Mouse (Mus musculus) activated CD4-positive, CD25-positive, alpha-beta regulatory T cell, adult 4 months (primary cell): ENCODE results near the gene Ctss. TPM values are rescaled to one million over a fixed set of nuclear protein-coding genes. Genes with fewer than 3 reads are reported as not detected.

ENCODE experiments used
- ATAC-seq: one replicate; pipeline ENCODE4 v1.8.0; 2017
- polyA plus RNA-seq, 2 experiments: library from polyadenylated mRNA; unstranded; fragments of 100-300 nt; shearing (Covaris generic); gene quantifications; one replicate each; pipeline ENCODE4 v1.2.1; 2017

The Ctss gene
- 100 to 1,000 TPM; 365 to 472 TPM for polyA plus RNA-seq

DNA sequence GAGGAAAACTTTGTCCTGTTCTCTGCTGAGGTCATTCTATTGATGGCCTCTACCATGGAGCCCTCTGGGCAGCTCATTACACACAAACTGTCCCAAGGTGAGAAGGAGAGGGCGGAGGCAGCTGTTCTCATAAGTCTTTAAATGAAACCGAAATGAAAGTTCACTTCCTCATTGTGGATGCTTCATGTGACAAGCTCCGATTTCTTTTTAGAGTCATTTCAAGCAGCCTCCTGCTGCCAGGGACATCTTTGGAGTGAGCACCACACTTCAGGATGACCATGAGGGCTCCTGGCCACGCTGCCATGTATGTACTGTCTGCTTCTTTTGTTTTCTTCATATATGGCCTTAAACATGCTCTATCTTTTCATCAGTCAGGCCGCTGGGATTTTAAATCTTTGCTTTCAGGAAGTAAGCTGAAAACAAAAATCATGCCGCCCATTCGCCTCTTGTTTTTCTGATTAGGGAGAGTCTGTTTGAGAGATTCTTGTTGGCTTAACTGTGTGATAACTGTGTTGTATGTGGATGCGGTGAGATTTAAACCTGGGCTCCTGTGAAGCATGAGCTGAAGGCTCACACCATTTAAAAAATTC, at the start of gene Ctss:
TSS of gene Ctss (plus strand) at position 165 of the 590 bp plus-strand sequence.
- ATAC-seq = peak; percentile 42

DNA sequence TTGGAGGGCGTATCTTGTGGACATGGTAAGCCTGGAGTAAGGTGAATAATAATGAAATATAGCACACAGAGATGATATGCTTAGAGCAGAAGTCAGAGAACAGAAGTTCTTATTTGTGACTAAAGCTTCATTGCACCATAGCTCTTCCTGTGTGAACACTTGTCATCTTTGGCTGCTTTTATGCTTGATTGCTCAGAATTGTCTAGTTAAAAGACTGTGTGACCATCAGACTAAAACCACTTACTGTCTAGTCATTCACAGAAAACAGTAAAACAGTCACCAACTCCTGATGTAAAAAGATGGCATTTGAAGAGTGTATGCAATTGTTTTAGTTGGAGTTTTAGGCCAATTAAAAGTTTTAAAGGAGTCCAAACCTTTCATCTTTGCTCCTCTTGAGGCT, 47.6 kb upstream of the Ctss start:
- no peak for ATAC-seq

DNA sequence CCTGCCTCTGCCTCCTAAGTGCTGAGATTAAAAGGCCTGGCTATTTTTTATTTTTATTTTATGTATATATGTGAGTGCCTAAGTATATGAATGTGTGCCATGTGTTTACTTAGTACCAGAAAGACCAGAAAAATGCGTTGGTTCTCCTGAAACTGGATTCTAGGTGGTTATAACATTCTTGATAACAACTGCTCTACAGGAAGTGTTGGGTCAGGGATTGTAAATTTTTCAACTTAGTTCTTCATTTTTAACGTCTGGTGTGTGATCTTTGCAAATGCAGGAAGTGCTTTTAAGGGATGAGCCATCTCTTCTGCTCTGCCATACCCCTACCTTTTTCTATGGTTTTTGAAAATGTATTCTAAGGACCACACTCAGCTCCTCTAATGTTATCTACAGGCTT, 40.2 kb upstream of the Ctss start:
- no peak for ATAC-seq

DNA sequence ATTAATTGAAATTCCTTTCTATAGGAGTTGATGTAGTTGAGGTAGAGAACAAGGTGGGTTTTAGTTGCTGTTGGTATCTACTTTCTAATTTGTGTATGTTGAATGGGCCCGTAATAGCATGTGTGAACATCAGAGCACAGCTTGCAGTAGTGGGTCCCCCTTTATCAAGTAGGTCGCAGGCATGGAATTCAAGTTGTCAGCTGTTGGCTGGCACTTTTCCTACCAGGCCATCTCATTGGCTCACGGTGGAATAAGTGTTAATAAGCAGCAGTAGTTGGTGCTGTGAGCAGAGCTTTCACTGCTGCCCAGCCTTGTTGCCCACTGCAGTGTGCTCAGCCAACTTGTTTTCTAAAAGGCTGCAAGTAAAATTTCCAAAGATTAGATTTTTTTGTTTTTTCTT, 37.9 kb upstream of the Ctss start:
- ATAC-seq = no peak

DNA sequence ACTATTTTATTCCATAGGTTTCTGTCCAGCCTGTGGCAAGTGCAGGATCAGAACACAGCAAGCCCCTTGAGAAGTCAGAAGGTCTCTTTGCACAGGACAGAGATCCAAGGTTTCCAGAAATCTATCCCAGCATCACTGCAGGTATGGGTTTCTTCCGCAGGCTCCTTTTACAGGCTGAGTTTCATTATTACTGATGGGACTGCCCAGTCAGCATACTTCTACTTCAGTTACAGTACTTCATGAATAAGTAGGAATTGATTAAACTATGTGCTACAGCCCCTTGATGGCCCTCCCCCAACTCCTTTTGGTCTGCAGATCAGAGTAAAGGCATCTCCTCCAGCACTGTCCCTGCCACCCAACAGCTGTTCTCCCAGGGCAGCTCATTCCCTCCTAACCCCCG, 36.3 kb upstream of the Ctss start:
- no peak for ATAC-seq

DNA sequence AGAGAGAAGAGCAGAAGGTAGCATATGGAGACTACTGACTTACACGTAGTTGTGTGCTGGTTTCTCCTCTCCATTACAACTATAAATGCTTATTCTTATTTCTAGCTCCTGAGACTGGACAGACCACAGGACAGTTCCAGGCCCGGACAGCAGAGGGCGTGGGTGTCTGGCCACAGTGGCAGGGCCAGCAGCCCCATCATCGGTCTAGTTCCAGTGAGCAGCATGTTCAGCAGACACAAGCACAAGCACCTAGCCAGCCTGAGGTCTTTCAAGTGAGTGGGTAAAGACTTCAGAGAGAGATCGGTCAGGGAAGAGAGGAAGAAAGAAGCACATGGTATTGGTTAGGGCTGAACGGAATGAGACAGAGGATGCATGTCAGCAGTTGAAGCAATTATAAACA, 32.2 kb upstream of the Ctss start:
- no peak for ATAC-seq

DNA sequence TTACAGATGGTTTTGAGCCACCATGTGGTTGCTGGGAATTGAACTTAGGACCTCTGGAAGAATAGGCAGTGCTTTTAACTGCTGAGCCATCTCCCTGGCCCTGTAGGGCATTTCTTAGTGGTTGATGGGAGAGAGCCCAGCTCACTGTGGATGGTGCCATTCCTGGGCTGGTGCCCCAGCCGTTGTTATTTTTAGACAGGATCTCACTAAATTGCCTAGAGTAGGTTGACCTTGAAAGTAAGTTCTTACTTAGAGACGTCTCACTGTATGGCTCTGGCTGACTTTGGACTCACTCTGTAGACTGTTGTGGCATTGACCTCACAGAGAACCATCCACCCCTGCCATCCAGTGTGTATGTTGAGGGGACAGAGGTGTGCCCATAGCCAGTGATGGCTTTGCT, 28.4 kb upstream of the Ctss start:
- ATAC-seq = no peak

DNA sequence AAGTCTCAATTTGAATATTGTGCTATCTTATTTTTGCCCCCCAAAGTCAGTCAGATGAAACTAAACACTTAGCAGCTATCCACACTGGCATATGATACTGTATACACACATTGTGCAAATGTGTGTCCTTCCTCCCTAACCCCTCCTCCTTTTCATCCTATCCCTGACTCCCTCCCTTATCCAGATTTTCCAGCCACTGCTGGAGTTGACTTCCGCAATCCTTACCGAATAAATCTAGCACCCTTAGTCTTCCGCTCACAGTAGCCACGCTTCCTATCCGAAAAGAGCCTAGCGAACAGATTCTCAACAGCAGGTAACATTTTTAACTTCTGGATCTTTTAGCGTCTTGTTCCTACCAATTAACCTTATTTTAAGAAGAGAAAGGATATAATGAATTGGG, 27.6 kb upstream of the Ctss start, which contains the start of gene Ctsk:
TSS of gene Ctsk (plus strand) at position 233 of the 400 bp plus-strand sequence.
- ATAC-seq = no peak

DNA sequence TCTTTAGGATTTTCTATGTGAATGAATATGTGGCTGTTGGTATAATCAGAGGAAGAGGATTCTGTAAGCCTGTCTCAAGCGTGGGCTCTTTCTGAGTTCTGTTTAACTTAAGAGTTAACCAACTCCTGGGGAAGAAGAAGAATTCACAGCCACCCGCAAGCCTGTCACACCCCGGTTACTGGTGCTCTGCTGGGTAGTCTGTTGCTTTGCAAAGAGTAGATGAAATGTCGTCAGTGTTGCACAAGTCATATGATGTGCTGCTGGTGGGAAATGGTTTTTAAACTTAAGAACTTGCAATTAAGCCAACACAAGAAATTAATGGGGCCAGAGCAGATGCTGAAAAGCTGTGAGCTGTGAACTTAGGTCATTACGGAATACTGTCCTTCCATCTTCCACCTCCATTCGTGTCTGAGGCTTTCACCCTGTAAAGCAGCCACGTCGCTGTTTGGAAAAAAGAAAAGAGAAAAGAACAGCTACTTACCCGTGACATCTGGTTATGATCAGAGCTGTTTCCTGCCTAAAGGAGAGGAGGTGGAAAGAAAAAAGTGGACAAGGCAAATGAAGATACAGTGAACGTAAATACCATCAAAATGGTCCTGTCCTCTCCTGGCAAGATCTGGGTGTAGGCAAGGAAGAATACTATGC, 27.0 kb upstream of the Ctss start:
- ATAC-seq = no peak

DNA sequence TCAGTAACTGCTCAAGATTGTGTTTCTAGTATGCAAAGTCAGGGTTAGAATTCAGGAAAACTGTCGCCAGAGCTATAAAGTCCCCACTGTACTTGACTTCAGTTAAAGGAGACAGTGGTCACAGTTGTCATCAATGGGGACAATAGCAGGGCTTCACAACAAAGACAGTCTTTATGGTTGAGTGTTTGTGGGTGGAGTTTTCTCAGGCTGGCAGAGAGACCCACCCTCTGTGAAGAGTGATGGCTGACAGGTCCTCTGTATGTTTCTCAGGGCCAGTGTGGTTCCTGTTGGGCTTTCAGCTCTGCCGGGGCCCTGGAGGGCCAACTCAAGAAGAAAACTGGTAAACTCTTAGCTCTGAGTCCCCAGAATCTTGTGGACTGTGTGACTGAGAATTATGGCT, 24.3 kb upstream of the Ctss start:
- ATAC-seq = no peak

DNA sequence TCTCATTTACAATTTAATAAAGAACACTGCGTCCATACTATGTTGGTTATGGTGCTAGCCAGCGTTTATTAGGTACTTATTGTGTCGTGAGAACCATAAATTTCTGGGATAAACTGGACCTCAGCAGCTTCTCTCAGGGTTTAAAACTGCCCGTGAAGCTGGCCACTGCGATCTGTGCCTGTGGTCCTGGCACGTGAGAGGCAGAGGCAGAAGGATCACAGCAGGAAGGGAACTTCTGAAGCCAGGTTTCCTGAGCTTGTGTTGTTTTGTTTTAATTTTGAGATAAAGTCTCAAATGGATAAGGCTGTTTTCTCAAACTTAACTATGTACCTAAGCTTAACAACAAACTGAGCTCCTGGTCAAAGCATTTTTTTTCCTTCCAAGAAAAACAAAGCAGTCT, 17.2 kb upstream of the Ctss start:
- no peak for ATAC-seq

DNA sequence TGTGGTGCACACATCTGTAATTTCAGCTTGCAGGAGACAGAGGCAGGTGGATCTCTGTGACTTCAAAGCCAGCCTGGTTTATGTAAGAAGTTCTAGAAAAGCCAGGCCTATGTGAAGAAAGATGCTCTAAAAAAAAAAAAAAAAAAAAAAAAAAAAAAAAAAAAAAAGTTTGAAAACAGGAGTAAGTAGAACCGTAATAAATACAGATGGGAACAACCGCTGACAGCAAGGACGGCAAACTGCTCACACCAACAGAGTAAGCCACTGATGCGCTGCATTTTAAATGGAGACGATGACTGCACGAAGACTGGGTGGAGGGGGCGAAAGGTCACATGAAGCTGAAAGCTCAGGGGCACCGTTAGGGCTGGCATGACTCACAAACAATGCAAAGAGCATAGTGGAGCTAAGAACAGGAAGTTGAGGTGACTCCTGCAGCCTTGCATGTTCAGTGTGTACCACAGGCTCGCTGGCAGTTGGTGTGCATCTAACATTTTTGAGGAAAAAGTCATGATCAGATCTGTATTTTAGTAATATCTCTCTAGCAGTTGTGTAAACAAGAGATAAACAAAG, 14.9 kb upstream of the Ctss start:
- ATAC-seq = peak; percentile 99

DNA sequence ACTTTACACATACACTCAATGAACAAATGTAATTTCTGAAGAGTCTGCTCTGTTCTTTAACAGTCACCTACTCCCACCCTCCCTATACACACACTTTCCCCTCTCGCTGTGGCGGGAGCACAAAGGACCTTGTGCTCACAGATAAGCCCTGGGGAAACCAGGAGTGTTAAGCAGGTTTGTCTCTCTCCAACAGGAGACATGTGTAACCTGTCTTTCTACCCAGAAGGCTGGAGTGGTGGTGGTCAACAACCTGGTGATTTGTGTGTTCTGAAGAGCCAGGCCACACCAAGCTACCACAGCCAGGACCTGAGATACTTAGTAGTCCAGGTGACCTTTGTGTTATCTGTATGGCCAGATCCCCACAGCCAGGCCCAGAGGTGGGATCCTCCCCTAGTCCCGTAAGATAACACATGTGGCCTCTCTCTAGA, 10.0 kb upstream of the Ctss start:
- ATAC-seq = no peak

DNA sequence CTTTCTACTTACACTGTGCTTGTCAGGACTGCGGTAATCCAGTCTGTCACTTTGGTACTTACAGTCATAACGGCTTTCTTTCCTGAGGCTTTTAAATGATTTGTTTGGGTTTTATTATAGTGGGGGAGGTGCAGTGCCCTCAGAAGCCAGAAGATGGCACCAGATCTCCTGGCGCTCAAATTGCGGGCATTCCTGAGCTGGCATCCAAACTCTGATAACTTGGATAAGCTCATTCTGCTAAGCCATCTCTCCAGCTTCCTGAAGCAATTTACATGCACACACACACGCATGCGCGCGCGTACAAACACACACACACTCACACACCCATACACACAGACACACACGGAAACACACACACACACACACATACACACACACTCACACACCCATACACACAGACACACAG, 9.1 kb upstream of the Ctss start:
- ATAC-seq = peak; percentile 69

DNA sequence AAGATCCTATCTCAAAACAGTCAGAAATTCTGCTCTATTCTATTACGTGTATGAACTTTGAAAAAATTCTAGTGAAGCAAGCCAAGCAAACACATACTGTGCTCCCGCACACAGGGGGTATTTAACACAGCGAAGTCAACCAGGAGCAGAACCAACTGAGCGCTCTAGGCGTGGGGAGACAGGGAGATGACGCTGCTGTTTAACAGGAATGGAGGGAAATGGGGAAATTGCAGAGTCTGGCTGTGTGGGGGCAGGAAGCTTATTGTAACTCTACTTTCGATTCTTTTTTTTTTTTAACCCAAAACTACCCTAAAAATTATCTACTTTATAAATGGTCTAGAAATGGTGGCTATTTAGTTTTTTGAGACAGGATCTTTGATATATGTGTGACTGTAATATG, 7.7 kb upstream of the Ctss start:
- no peak for ATAC-seq

DNA sequence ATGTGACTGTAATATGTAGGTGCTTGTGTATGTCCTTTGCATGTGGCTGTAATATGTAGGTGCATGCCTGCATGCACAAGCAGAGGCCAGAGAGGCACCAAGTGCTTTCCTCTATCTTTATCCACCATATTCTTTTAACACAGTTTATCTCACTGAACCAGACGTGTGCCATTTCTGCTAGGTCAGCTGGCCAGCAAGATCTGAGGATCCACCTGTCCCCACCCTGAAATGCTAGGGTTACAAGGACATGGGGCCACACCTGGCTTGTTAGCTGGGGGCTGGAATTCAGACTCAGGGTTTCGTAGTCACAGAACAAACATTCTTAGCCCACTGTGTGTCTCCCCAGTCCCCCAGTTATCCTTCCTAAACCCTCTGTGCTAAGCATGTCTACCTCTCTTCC, 7.3 kb upstream of the Ctss start:
- no peak for ATAC-seq

DNA sequence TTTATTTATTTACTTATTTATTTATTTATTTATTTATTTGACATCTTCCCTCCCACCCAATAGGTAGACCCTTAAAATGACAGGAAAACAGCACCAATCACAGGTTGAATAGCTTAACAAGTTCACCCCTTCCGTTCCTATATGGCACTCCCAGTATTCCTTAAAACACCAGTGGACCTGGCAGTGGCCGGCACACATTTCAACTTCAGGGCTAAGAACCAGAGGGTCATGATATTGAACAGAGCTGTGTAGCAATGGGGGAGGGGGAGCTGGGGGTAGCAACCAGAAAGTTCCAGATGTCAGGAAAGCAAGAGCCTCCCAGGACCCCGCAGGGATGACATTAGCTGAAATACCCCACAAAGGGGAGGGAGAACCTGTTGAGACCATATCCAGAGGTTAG, 6.5 kb upstream of the Ctss start:
- ATAC-seq = no peak

DNA sequence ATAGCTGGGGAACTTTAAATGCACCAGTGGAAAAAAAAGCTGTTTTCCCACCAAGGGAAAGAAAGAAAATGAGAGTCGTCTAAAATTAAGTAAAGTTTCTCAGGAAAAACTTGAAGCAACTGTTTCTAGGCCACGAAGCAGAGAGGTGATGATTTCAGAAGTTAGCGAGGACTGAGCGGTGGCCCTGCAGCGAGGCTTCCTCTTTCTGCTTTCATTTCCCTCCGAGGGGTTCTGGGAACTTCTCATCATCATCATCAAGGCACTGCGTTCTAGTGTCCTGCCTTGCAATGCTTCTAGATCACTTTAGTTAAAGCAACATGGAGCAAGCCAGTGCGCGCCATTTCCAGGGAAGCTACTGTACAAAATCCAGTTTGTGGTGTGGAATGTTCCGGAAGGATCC, 5.4 kb upstream of the Ctss start:
- no peak for ATAC-seq

DNA sequence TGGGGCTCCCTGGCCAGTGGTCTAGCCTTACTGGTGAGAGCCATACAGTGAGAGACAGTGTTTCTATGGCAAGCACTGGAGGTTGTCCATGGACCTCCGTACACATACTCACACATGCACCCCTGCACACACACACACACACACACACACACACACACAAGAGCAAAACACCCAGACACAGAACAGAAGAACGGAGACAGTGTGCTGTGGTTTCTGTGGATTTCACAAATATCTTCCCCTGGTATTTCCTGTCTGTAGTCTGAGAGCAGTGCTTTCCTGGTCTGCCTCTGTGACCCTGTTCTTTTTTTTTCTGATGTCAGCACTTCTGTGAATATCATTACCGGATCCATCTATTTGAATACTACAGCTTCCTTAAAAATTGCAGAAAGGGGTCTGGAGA, 2.9 kb upstream of the Ctss start:
- peak; percentile 91 for ATAC-seq

DNA sequence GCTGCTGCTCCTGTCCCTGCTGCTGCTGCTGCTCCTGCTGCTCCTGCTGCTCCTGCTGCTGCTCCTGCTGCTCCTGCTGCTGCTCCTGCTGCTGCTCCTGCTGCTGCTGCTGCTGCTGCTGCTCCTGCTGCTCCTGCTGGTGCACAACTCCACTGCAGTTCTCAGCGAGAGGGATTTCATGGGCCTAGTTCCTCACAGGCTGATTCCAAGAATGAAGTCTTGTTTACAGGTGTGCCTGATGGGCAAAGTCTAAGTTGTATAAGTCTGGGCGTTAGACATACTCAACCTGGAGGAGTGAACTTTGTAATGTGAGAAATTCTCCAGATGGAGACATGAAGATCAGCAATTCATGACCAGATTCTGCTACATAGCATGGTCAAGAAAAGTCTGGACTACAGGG, 1.9 kb upstream of the Ctss start:
- ATAC-seq = no peak

DNA sequence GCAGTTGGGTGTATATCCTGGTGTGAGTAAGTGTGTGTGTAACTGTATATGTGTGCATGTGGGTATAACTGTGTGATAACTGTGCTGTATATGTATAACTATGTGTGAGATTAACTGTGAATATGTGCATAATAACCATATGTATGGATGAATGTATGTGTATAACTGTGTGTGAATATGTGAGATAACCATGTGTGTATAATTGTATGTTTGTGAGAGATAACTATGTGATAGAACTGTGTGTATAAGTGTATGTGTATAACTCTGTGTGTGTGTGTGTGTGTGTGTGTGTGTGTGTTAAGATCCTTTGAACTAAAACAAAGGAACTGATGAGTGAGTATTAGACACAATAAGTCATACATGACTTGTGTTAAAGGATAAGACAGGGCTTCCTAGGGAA, 475 bp upstream of the Ctss start:
- ATAC-seq = no peak

DNA sequence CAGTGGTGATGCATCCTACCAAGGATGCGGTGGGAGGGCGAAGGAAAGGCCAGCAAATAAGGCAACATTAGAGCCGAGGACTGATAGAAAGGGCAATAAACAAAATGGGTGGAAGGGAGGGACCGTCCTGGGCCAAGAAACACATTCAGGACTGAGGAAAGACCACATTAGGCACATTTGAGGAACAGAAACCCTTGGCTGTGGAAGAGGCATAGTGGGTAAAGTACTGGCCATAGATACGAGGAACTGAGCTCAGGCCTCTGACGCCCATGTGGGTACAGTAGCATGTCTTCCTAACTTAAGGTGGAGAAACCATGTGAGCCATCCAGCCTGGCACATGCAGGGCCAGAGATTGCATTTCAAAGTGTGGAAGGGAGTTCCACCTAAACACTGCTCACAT, 3.2 kb downstream of the Ctss start:
- ATAC-seq = no peak

DNA sequence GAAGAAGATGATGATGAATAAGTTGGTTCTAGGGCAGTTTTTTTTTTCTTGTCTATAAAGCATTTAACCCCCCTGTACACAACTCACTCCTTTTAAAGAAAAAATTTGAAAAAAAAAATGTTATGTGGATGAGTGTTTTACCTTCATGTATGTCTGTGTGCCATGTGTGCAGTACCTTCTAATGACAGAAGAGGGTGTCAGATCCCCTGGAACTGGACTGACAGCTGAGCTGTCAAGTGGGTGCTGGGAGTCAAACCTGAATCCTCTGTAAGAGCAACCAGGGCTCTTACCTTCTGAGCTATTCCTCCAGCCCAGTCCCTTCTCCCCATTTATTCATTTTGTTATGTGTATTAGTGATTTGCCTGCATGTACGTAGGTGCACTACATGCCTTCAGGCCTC, 4.4 kb downstream of the Ctss start:
- no peak for ATAC-seq

DNA sequence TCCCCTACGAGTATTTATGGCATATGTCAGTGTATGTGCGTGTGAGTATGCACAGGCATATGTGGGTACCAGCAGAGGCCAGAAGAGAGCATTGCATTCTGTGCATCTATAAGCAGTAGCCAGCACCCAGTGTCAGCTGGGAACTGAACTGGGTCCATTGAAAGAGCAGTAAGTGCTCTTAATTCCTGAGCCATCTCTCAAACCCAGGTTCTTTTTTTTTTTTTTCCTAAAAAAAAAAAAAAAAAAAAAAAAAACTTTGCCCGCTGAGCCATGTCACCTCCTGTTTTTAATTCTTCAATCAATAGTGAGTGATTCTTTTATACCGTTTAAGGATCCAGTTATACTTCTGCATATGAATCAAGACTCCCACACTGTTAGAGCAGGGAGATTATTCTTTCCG, 6.8 kb downstream of the Ctss start:
- ATAC-seq = no peak

DNA sequence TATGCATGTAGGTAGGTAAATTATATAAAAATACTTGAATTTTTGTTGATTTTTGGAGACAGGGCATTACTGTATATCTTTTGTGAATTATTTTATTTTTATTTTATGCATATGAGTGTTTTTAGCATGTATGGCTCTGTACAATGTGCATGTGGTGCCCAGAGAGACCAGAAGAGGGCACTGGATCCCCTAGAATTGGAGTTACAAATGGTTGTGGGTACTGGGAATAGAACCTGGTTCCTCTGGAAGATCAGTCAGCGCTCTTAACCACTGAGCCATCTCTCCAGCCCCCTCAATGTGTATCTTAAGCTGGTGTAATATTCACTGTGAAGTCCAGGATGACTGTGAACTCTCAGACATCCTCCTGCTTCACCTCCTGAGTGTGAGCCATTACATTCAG, 8.3 kb downstream of the Ctss start:
- ATAC-seq = no peak
